Mouse (Mus musculus) macrophage (primary cell): ENCODE results near the gene Myh14. TPM values are rescaled to one million over a fixed set of nuclear protein-coding genes. Genes with fewer than 3 reads are reported as not detected.

Experiments
- H3K27ac ChIP-seq: fragments of 350-480 bp; formaldehyde crosslinking; 2 replicates; pipeline ENCODE4 v1.9.0; 2021
- H3K36me3 ChIP-seq: fragments of 350-480 bp; formaldehyde crosslinking; 2 replicates; pipeline ENCODE4 v1.9.0; 2021; ENCODE audit errors: inconsistent target
- H3K4me3 ChIP-seq: fragments of 350-480 bp; formaldehyde crosslinking; 2 replicates; pipeline ENCODE4 v1.9.0; 2021; ENCODE audit errors: inconsistent target
- H3K79me2 ChIP-seq: fragments of 350-480 bp; formaldehyde crosslinking; 2 replicates; pipeline ENCODE4 v1.9.0; 2021; ENCODE audit errors: inconsistent target
- WGBS: methylation state at CpG from one replicate; pipeline ENCODE4 v1.1.7; 2026; ENCODE audit warnings: inconsistent platforms; ENCODE audit not compliant: missing documents; 5-methylcytosine and 5-hydroxymethylcytosine counted together
- polyA plus RNA-seq: library from polyadenylated mRNA; stranded (reverse); fragments of 250-400 nt; gene quantifications from 3 replicates; pipeline ENCODE4 v1.2.4, GENCODE M21; 2018; ENCODE audit warnings: inconsistent platforms

Myh14 gene
- polyA plus RNA-seq, 1 experiment from 2014 or later: not detected

GRCm38 (mm10) chr7:44581637-44582036, 89.0 kb downstream of the Myh14 start:
- no peaks in the 10 kb centered on the region for H3K79me2 ChIP-seq
- 98% methylated on average over 6 of the region's 6 CpGs for WGBS
- H3K4me3 ChIP-seq: no peak overlapping the region
- no peaks in the 10 kb centered on the region for H3K36me3 ChIP-seq
- H3K27ac ChIP-seq: no peak overlapping the region

- Histone ChIP-seq H3K4me3 (no peak overlapping the region), H3K36me3 (no peaks in the 10 kb centered on the region)
- whole genome bisulfite sequencing: 98% methylated on average over 5 of the region's 5 CpGs
These were observed 94.3 kb downstream of the Myh14 start for GRCm38 (mm10) chr7:44576333-44576844.

GRCm38 (mm10) chr7:44572956-44573484, 97.6 kb downstream of the Myh14 start:
- WGBS: 34% methylated on average over 5 of the region's 5 CpGs
- Histone ChIP-seq H3K4me3 (peak overlapping the region; percentile 20), H3K36me3 (no peaks in the 10 kb centered on the region), H3K79me2 (peaks cover 11% of the 10 kb centered on the region; the same call in 1 of the 2 replicates), H3K27ac (no peak overlapping the region)

More at GRCm38 (mm10) chr7:44576333-44576844, 94.3 kb downstream of the Myh14 start:
- H3K79me2 ChIP-seq: peaks cover 11% of the 10 kb centered on the region; the same call in 1 of the 2 replicates
- H3K27ac ChIP-seq: no peak overlapping the region

GRCm38 (mm10) chr7:44572213-44572701, 98.4 kb downstream of the Myh14 start, which contains the start of gene Napsa:
TSS of gene Napsa (plus strand) at chr7:44572380.
- Histone ChIP-seq H3K36me3 (no peaks in the 10 kb centered on the region), H3K27ac (0 out of 2 replicates have a peak within 1 kb of the TSS, but pooled peaks have one; percentile 1), H3K79me2 (peaks cover 11% of the 10 kb centered on the region; the same call in 1 of the 2 replicates), H3K4me3 (peak within 1 kb of the TSS; percentile 20)
- 5% methylated on average over 7 of the region's 7 CpGs for WGBS

GRCm38 (mm10) chr7:44571811-44572210, 98.8 kb downstream of the Myh14 start:
- H3K4me3 ChIP-seq: no peak overlapping the region

GRCm38 (mm10) chr7:44570989-44571388, 99.7 kb downstream of the Myh14 start:
- Histone ChIP-seq H3K27ac (no peak overlapping the region), H3K79me2 (peaks cover 11% of the 10 kb centered on the region; the same call in 1 of the 2 replicates), H3K36me3 (no peaks in the 10 kb centered on the region), H3K4me3 (no peak overlapping the region)
- 74% methylated on average over 6 of the region's 6 CpGs for WGBS

More at GRCm38 (mm10) chr7:44571811-44572210, 98.8 kb downstream of the Myh14 start:
- no peaks in the 10 kb centered on the region for H3K36me3 ChIP-seq
- no peak overlapping the region for H3K27ac ChIP-seq
- 78% methylated on average over 4 of the region's 4 CpGs for WGBS
- peaks cover 11% of the 10 kb centered on the region; the same call in 1 of the 2 replicates for H3K79me2 ChIP-seq

- peaks cover 4% of the 10 kb centered on the region; the same call in 1 of the 2 replicates for H3K79me2 ChIP-seq
- no peak overlapping the region for H3K27ac ChIP-seq
- no peak overlapping the region for H3K4me3 ChIP-seq
- no peaks in the 10 kb centered on the region for H3K36me3 ChIP-seq
- 94% methylated on average over 9 of the region's 9 CpGs for WGBS
These were observed 101.8 kb downstream of the Myh14 start for GRCm38 (mm10) chr7:44568803-44569202.

- WGBS: 40% methylated on average over 6 of the region's 6 CpGs
- Histone ChIP-seq H3K4me3 (no peak overlapping the region), H3K27ac (no peak overlapping the region), H3K79me2 (no peaks in the 10 kb centered on the region), H3K36me3 (no peaks in the 10 kb centered on the region)
These were observed 105.2 kb downstream of the Myh14 start for GRCm38 (mm10) chr7:44565414-44565813.

GRCm38 (mm10) chr7:44564486-44564885, 106.2 kb downstream of the Myh14 start:
- Histone ChIP-seq H3K27ac (no peak overlapping the region), H3K36me3 (no peaks in the 10 kb centered on the region), H3K79me2 (no peaks in the 10 kb centered on the region), H3K4me3 (no peak overlapping the region)
- WGBS: 98% methylated on average over 10 of the region's 10 CpGs

- 51% methylated on average over 8 of the region's 8 CpGs for WGBS
- Histone ChIP-seq H3K4me3 (no peak overlapping the region), H3K27ac (no peak overlapping the region), H3K36me3 (no peaks in the 10 kb centered on the region), H3K79me2 (no peaks in the 10 kb centered on the region)
These were observed 107.4 kb downstream of the Myh14 start for GRCm38 (mm10) chr7:44563284-44563683.

GRCm38 (mm10) chr7:44560435-44561400, 109.9 kb downstream of the Myh14 start:
- WGBS: 58% methylated on average over 18 of the region's 18 CpGs
- Histone ChIP-seq H3K4me3 (no peak overlapping the region), H3K36me3 (no peaks in the 10 kb centered on the region), H3K79me2 (no peaks in the 10 kb centered on the region), H3K27ac (no peak overlapping the region)

GRCm38 (mm10) chr7:44557629-44558028, 113.0 kb downstream of the Myh14 start:
- Histone ChIP-seq H3K79me2 (peaks cover 7% of the 10 kb centered on the region), H3K4me3 (no peak overlapping the region), H3K36me3 (no peaks in the 10 kb centered on the region; the same call in 1 of the 2 replicates), H3K27ac (no peak overlapping the region)
- 91% methylated on average over 2 of the region's 2 CpGs for WGBS
